Mouse (Mus musculus): ENCODE measurements at regions not wholly inside any gene's neighbourhood (a gene's known extent, or its start where the extent isn't known, plus 50 kb on each side); places are given as distances from the start of the nearest gene placed in this dataset.

GRCm38 (mm10) chrX:11387200-11387940 is 59.7 kb downstream of the H2al1j start:
- H3K4me3 ChIP-seq (replicated peaks; ENCODE audit: insufficient read depth, low read depth, low read length): no peak overlapping the region
- no peak overlapping the region for H3K27ac ChIP-seq (ENCODE audit: insufficient read depth, low read length)
- TF ChIP-seq CTCF (IDR thresholded peaks at IDR 0.05; ENCODE audit: borderline replicate concordance, insufficient read depth, low read depth, low read length): no peak
- no peak for TF ChIP-seq POLR2A (IDR thresholded peaks at IDR 0.05; ENCODE audit: borderline replicate concordance, insufficient read depth, low read length)
- DNase-seq: no peak
- H3K27me3 ChIP-seq (ENCODE audit: control insufficient read depth, insufficient read depth, low read length): no peaks in the 10 kb centered on the region
- H3K4me1 ChIP-seq (ENCODE audit: control insufficient read depth, insufficient read depth, low read length): no peaks in the 10 kb centered on the region
- 58% methylated on average over 9 of the region's 9 CpGs for WGBS

GRCm38 (mm10) chrX:11388860-11389259 is 61.2 kb downstream of the H2al1j start:
- 73% methylated on average over 9 of the region's 9 CpGs for WGBS
- TF ChIP-seq CTCF (IDR thresholded peaks at IDR 0.05; ENCODE audit: borderline replicate concordance, insufficient read depth, low read depth, low read length): no peak
- no peak for TF ChIP-seq POLR2A (IDR thresholded peaks at IDR 0.05; ENCODE audit: borderline replicate concordance, insufficient read depth, low read length)
- no peaks in the 10 kb centered on the region for H3K27me3 ChIP-seq (ENCODE audit: control insufficient read depth, insufficient read depth, low read length)
- no peaks in the 10 kb centered on the region for H3K4me1 ChIP-seq (ENCODE audit: control insufficient read depth, insufficient read depth, low read length)
- no peak overlapping the region for H3K4me3 ChIP-seq (replicated peaks; ENCODE audit: insufficient read depth, low read depth, low read length)
- DNase-seq: no peak
- no peak overlapping the region for H3K27ac ChIP-seq (ENCODE audit: insufficient read depth, low read length)

GRCm38 (mm10) chrX:11400406-11400805 is 72.8 kb downstream of the H2al1j start:
- WGBS: 67% methylated on average over 3 of the region's 3 CpGs
- no peaks in the 10 kb centered on the region for H3K27me3 ChIP-seq (ENCODE audit: control insufficient read depth, insufficient read depth, low read length)
- H3K27ac ChIP-seq (ENCODE audit: insufficient read depth, low read length): no peak overlapping the region
- TF ChIP-seq CTCF (IDR thresholded peaks at IDR 0.05; ENCODE audit: borderline replicate concordance, insufficient read depth, low read depth, low read length) (no peak), POLR2A (IDR thresholded peaks at IDR 0.05; ENCODE audit: borderline replicate concordance, insufficient read depth, low read length) (no peak)
- no peak overlapping the region for H3K4me3 ChIP-seq (replicated peaks; ENCODE audit: insufficient read depth, low read depth, low read length)
- DNase-seq: no peak
- H3K4me1 ChIP-seq (ENCODE audit: control insufficient read depth, insufficient read depth, low read length): no peaks in the 10 kb centered on the region

- no peaks in the 10 kb centered on the region for H3K4me1 ChIP-seq (ENCODE audit: control insufficient read depth, insufficient read depth, low read length)
- TF ChIP-seq CTCF (IDR thresholded peaks at IDR 0.05; ENCODE audit: borderline replicate concordance, insufficient read depth, low read depth, low read length): peak; percentile 33; the same call in 1 of the 2 replicates
- no peak for TF ChIP-seq POLR2A (IDR thresholded peaks at IDR 0.05; ENCODE audit: borderline replicate concordance, insufficient read depth, low read length)
Observed at GRCm38 (mm10) chrX:11404369-11404768, 76.7 kb downstream of the H2al1j start.

GRCm38 (mm10) chrX:11412316-11412826 is 84.7 kb downstream of the H2al1j start:
- Histone ChIP-seq H3K27me3 (ENCODE audit: control insufficient read depth, insufficient read depth, low read length) (no peaks in the 10 kb centered on the region), H3K27ac (ENCODE audit: insufficient read depth, low read length) (no peak overlapping the region), H3K4me3 (replicated peaks; ENCODE audit: insufficient read depth, low read depth, low read length) (no peak overlapping the region), H3K4me1 (ENCODE audit: control insufficient read depth, insufficient read depth, low read length) (no peaks in the 10 kb centered on the region)
- 40% methylated on average over 5 of the region's 5 CpGs for WGBS
- DNase-seq: no peak
- TF ChIP-seq POLR2A (IDR thresholded peaks at IDR 0.05; ENCODE audit: borderline replicate concordance, insufficient read depth, low read length): no peak
- no peak for TF ChIP-seq CTCF (IDR thresholded peaks at IDR 0.05; ENCODE audit: borderline replicate concordance, insufficient read depth, low read depth, low read length)

More at GRCm38 (mm10) chrX:11404369-11404768, 76.7 kb downstream of the H2al1j start:
- DNase-seq: no peak
- Histone ChIP-seq H3K27me3 (ENCODE audit: control insufficient read depth, insufficient read depth, low read length) (no peaks in the 10 kb centered on the region), H3K4me3 (replicated peaks; ENCODE audit: insufficient read depth, low read depth, low read length) (no peak overlapping the region), H3K27ac (ENCODE audit: insufficient read depth, low read length) (no peak overlapping the region)
- 30% methylated on average over 4 of the region's 4 CpGs for WGBS

GRCm38 (mm10) chrX:11415662-11416061 is 88.0 kb downstream of the H2al1j start:
- WGBS: 57% methylated on average over 4 of the region's 4 CpGs
- DNase-seq: no peak
- Histone ChIP-seq H3K27me3 (ENCODE audit: control insufficient read depth, insufficient read depth, low read length) (no peaks in the 10 kb centered on the region; the same call in 1 of the 2 replicates), H3K4me3 (replicated peaks; ENCODE audit: insufficient read depth, low read depth, low read length) (no peak overlapping the region), H3K27ac (ENCODE audit: insufficient read depth, low read length) (no peak overlapping the region), H3K4me1 (ENCODE audit: control insufficient read depth, insufficient read depth, low read length) (no peaks in the 10 kb centered on the region)
- no peak for TF ChIP-seq POLR2A (IDR thresholded peaks at IDR 0.05; ENCODE audit: borderline replicate concordance, insufficient read depth, low read length)

- Histone ChIP-seq H3K4me3 (replicated peaks; ENCODE audit: insufficient read depth, low read depth, low read length) (no peak overlapping the region), H3K27me3 (ENCODE audit: control insufficient read depth, insufficient read depth, low read length) (no peaks in the 10 kb centered on the region; the same call in 1 of the 2 replicates), H3K4me1 (ENCODE audit: control insufficient read depth, insufficient read depth, low read length) (no peaks in the 10 kb centered on the region), H3K27ac (ENCODE audit: insufficient read depth, low read length) (no peak overlapping the region)
- DNase-seq: no peak
- 92% methylated on average over 3 of the region's 3 CpGs for WGBS
- no peak for TF ChIP-seq CTCF (IDR thresholded peaks at IDR 0.05; ENCODE audit: borderline replicate concordance, insufficient read depth, low read depth, low read length)
- TF ChIP-seq POLR2A (IDR thresholded peaks at IDR 0.05; ENCODE audit: borderline replicate concordance, insufficient read depth, low read length): no peak
Observed at GRCm38 (mm10) chrX:11416510-11416909, 88.9 kb downstream of the H2al1j start.

- Histone ChIP-seq H3K4me1 (ENCODE audit: control insufficient read depth, insufficient read depth, low read length) (no peaks in the 10 kb centered on the region), H3K4me3 (replicated peaks; ENCODE audit: insufficient read depth, low read depth, low read length) (no peak overlapping the region), H3K27me3 (ENCODE audit: control insufficient read depth, insufficient read depth, low read length) (no peaks in the 10 kb centered on the region; the same call in 1 of the 2 replicates), H3K27ac (ENCODE audit: insufficient read depth, low read length) (no peak overlapping the region)
- 56% methylated on average over 4 of the region's 4 CpGs for WGBS
- TF ChIP-seq CTCF (IDR thresholded peaks at IDR 0.05; ENCODE audit: borderline replicate concordance, insufficient read depth, low read depth, low read length): no peak
- TF ChIP-seq POLR2A (IDR thresholded peaks at IDR 0.05; ENCODE audit: borderline replicate concordance, insufficient read depth, low read length): no peak
- no peak for DNase-seq
Observed at GRCm38 (mm10) chrX:11417861-11418260, 90.2 kb downstream of the H2al1j start.
